Mouse (Mus musculus) cerebellum, adult 2 months (tissue): ENCODE data around the gene Igfbp7.

Experiments used
- CTCF ChIP-seq: fragments of 200-500 bp; IDR thresholded peaks from 2 replicates; pipeline ENCODE4 v1.5.1; 2011; ENCODE audit warnings: low read depth, mild to moderate bottlenecking, control low read depth, low read length, moderate library complexity, borderline replicate concordance; ENCODE audit not compliant: insufficient read depth
- POLR2A ChIP-seq: fragments of 200-500 bp; IDR thresholded peaks from 2 replicates; pipeline ENCODE4 v1.6.1; 2011; ENCODE audit warnings: low read length, control low read depth, borderline replicate concordance; ENCODE audit not compliant: insufficient read depth

- TF ChIP-seq CTCF (no peak), POLR2A (no peak)
Observed at GRCm38 (mm10) chr5:77307821-77308553, 99.9 kb downstream of the Igfbp7 start.
